ENCODE assay signal across 10 mouse cellular contexts in the genomic region with DNA sequence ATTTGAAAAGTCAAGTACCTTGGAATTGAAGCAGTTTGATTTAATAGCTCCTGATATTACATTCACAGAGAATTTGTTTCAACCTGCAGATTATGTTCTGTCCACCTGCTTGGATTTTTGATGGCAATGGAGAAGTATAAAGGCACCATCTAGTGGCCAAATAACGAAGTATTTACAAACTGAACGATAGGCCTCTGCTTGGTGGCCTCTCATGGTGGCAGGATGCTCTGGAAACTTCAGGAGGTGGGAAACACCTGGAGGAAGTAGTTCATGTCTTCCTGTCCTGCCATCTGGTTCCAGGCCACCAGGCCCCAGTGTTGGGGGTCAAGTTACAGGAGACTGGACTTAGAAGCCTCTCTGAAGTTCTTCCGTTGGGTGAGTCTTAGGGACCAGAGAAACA. TPM values are rescaled to one million over a fixed set of nuclear protein-coding genes. Genes with fewer than 3 reads are reported as not detected.
DNase-seq lines count a peak whose midpoint lies in the region; ATAC-seq and TF ChIP-seq lines count a peak whose summit lies in the region.
"Had no signal": no experiment of that assay in that cellular context is flagged by ENCODE, and none has a peak within 500 bp of the region (broad histone marks: within the 10 kb centered on the region; RNA-seq: fewer than 3 reads in every experiment).

No protein-coding gene starts in this region.

- H3K9ac ChIP-seq in hindbrain, embryonic 11.5 days (ENCODE audit: low read depth, low read length) = no peak overlapping the region
- H3K9ac ChIP-seq: neural tube, embryonic 13.5 days had no signal

- H3K27ac ChIP-seq in hindbrain, embryonic 11.5 days (ENCODE audit: low read depth, low read length) = no peak overlapping the region
- H3K27ac ChIP-seq in hindbrain, embryonic 10.5 days = no peak overlapping the region
- H3K27ac ChIP-seq: neural tube, embryonic 13.5 days had no signal

- H3K4me3 ChIP-seq in hindbrain, embryonic 11.5 days (ENCODE audit: low read depth, low read length) = no peak overlapping the region
- H3K4me3 ChIP-seq in hindbrain, embryonic 10.5 days = no peak overlapping the region
- no peak overlapping the region for H3K4me3 ChIP-seq in C2C12 (ENCODE audit: insufficient read depth, poor library complexity, severe bottlenecking)
- H3K4me3 ChIP-seq: neural tube, embryonic 13.5 days had no signal

- H3ac ChIP-seq in C2C12 (ENCODE audit: control insufficient read depth, insufficient read length, low read depth) = no peak overlapping the region

- no peak overlapping the region for H3K4me2 ChIP-seq in hindbrain, embryonic 11.5 days (replicated peaks; ENCODE audit: low read depth, low read length)
- H3K4me2 ChIP-seq: neural tube, embryonic 13.5 days had no signal

- ATAC-seq in hindbrain, embryonic 11.5 days (ENCODE audit: low FRiP score) = no peak; the same call in 1 of the 2 replicates
- no peak for ATAC-seq in erythroid progenitor cell, adult 5-6 weeks (replicated peaks; ENCODE audit: low FRiP score, poor library complexity, severe bottlenecking)
- ATAC-seq in erythroblast, adult 5-6 weeks (replicated peaks; ENCODE audit: low FRiP score, poor library complexity, severe bottlenecking) = no peak

- H3K36me3 ChIP-seq in hindbrain, embryonic 11.5 days (ENCODE audit: control insufficient read depth, insufficient read depth, low read length) = no peaks in the 10 kb centered on the region
- no peaks in the 10 kb centered on the region for H3K36me3 ChIP-seq in hindbrain, embryonic 10.5 days
- H3K36me3 ChIP-seq in C2C12 (ENCODE audit: control insufficient read depth, insufficient read depth) = no peaks in the 10 kb centered on the region
- H3K36me3 ChIP-seq: neural tube, embryonic 13.5 days had no signal

- H3K4me1 ChIP-seq in hindbrain, embryonic 11.5 days (replicated peaks; ENCODE audit: control insufficient read depth, insufficient read depth, low read length) = no peaks in the 10 kb centered on the region
- H3K4me1 ChIP-seq in hindbrain, embryonic 10.5 days (replicated peaks) = peaks cover 5% of the 10 kb centered on the region; the same call in 1 of the 2 replicates

- H3K9me3 ChIP-seq in hindbrain, embryonic 11.5 days (ENCODE audit: control insufficient read depth, low read length) = no peaks in the 10 kb centered on the region
- H3K9me3 ChIP-seq in hindbrain, embryonic 10.5 days = no peaks in the 10 kb centered on the region
- H3K9me3 ChIP-seq: neural tube, embryonic 13.5 days had no signal

- intact Hi-C loops in left cerebral cortex, postnatal 25 days (cut with DNase I) = loop anchor here (10.0 kb wide), 1 partner anchor 303 kb away; a partner anchor contains a TSS

- no peaks in the 10 kb centered on the region for H3K79me3 ChIP-seq in C2C12 (ENCODE audit: low read depth)

- 30% methylated on average over 3 of the region's 3 CpGs for WGBS in hindbrain, embryonic 11.5 days
- 30% methylated on average over 3 of the region's 3 CpGs for WGBS in hindbrain, embryonic 10.5 days

- no peaks in the 10 kb centered on the region for H3K79me2 ChIP-seq in C2C12 (ENCODE audit: control insufficient read depth, insufficient read depth)

- H3K27me3 ChIP-seq in hindbrain, embryonic 11.5 days (ENCODE audit: control insufficient read depth, insufficient read depth, low read length) = no peaks in the 10 kb centered on the region
- no peaks in the 10 kb centered on the region for H3K27me3 ChIP-seq in hindbrain, embryonic 10.5 days (ENCODE audit: insufficient read depth, poor library complexity, severe bottlenecking)
- H3K27me3 ChIP-seq in C2C12 (ENCODE audit: control insufficient read depth, insufficient read depth, insufficient read length) = no peaks in the 10 kb centered on the region
- H3K27me3 ChIP-seq: neural tube, embryonic 13.5 days had no signal

- TF ChIP-seq CTCF in C2C12 (IDR thresholded peaks at IDR 0.05; ENCODE audit: control insufficient read depth, insufficient read depth, insufficient read length) = peak; percentile 30

- DNase-seq in hindbrain, embryonic 11.5 days (ENCODE audit: low spot score) = peak; percentile 45
- DNase-seq in hindbrain, embryonic 10.5 days (ENCODE audit: low spot score) = no peak
- peak; percentile 52 for DNase-seq in R1 (ENCODE audit: low read depth, low spot score)
- DNase-seq in forelimb bud, embryonic 11.5 days (ENCODE audit: low read depth, low spot score) = peak; percentile 57
- DNase-seq in left cerebral cortex, postnatal 25 days (ENCODE audit: low spot score in 2 of 2) = peak; percentile 61 to 76

TF ChIP-seq in C2C12, 6 proteins besides CTCF, POLR2A, EP300 and RAD21:
- TF ChIP-seq FOSL1 (IDR thresholded peaks at IDR 0.05; ENCODE audit: insufficient read depth, low read length, poor library complexity, severe bottlenecking) (no peak), MYOD1 (IDR thresholded peaks at IDR 0.05; ENCODE audit: control insufficient read depth, insufficient read length, low read depth) (no peak), CEBPB (IDR thresholded peaks at IDR 0.05; ENCODE audit: low read depth) (no peak), MAX (IDR thresholded peaks at IDR 0.05) (no peak), USF1 (IDR thresholded peaks at IDR 0.05; ENCODE audit: low read depth) (no peak), MYOG (IDR thresholded peaks at IDR 0.05; ENCODE audit: control insufficient read depth, extremely low read depth, insufficient read length) (no peak)
TF ChIP-seq in C2C12: peak in this region for 0.

RNA-seq across cellular contexts. Expression of a gene that starts 23.5 kb away (rescaled TPM):
- not detected in 2 replicates for polyA plus RNA-seq in hindbrain, embryonic 11.5 days (2014; fragmentation: Nextera tagmentation; extraction: Ambion mirVana)
- polyA plus RNA-seq in hindbrain, embryonic 10.5 days (2016; fragmentation: Nextera tagmentation; extraction: Ambion mirVana) = not detected in 2 replicates
- not detected for polyA plus RNA-seq in C2C12 (2012; fragmentation: generic; extraction: Trizol)
- not detected for total RNA-seq in left cerebral cortex, postnatal 25 days (2021)
- total RNA-seq in erythroid progenitor cell, adult 5-6 weeks (2015; ENCODE audit: low replicate concordance) = not detected in 2 replicates
- total RNA-seq in erythroid progenitor cell, adult 5-6 weeks (2017; ENCODE audit: low replicate concordance) = not detected in 2 replicates
- total RNA-seq in erythroblast, adult 5-6 weeks (2015; ENCODE audit: low replicate concordance) = not detected in 2 replicates
- not detected in 2 replicates for total RNA-seq in erythroblast, adult 5-6 weeks (2017; ENCODE audit: low replicate concordance)
- polyA plus RNA-seq: large intestine, adult 2 months; neural tube, embryonic 13.5 days had no signal

RNA-seq across cellular contexts. Expression of a gene that starts 56.4 kb away (rescaled TPM):
- not detected in 2 replicates for polyA plus RNA-seq in hindbrain, embryonic 11.5 days (2014; fragmentation: Nextera tagmentation; extraction: Ambion mirVana)
- not detected in 2 replicates for polyA plus RNA-seq in hindbrain, embryonic 10.5 days (2016; fragmentation: Nextera tagmentation; extraction: Ambion mirVana)
- polyA plus RNA-seq in C2C12 (2012; fragmentation: generic; extraction: Trizol) = not detected
- not detected for total RNA-seq in left cerebral cortex, postnatal 25 days (2021)
- total RNA-seq in erythroid progenitor cell, adult 5-6 weeks (2015; ENCODE audit: low replicate concordance) = not detected in 2 replicates
- not detected in 2 replicates for total RNA-seq in erythroid progenitor cell, adult 5-6 weeks (2017; ENCODE audit: low replicate concordance)
- not detected in 2 replicates for total RNA-seq in erythroblast, adult 5-6 weeks (2015; ENCODE audit: low replicate concordance)
- total RNA-seq in erythroblast, adult 5-6 weeks (2017; ENCODE audit: low replicate concordance) = not detected in 2 replicates
- polyA plus RNA-seq: neural tube, embryonic 13.5 days had no signal
